Mouse (Mus musculus): ENCODE data around the gene Uqcc3.
"Not testable (repeated sequence)": the region's sequence is repeated elsewhere in the genome, so short reads cannot be mapped to it uniquely, and the experiment has no call there.

Gene Uqcc3

DNA sequence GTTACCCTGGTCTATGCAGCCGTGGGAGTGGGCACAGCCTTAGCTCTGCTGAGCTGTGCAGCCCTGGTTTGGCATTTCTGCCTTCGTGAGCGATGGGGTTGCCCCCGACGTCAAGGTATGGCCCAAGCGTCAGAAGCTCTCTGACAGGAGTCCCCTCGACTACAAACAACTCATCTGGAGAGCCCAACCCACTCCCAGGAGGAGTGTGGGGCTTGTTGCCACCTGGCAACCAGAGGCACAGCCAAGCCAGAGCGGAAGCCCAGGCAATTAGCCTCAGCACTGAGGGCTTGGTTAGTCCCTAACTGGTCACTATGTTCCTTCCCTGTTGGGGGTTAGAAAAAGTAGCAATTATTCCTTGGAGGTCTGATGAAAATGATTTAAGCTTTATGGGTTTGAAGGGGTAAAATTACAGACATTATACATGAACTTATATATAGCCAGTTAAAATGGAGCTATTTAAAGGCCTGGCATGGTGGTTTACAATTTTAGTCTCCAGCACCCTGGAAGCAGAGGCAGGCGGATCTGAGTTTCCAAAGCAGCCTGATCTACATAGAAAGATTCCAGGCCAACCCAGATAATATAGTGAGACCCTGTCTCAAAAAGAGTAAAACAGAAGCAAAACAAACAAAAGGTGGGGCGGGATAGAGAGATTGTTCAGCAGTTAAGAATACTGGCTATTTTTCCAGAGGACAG is 28.3 kb downstream of the Uqcc3 start:
- ATAC-seq (ENCODE audit: insufficient number of reproducible peaks, low FRiP score, low TSS enrichment): no peak

DNA sequence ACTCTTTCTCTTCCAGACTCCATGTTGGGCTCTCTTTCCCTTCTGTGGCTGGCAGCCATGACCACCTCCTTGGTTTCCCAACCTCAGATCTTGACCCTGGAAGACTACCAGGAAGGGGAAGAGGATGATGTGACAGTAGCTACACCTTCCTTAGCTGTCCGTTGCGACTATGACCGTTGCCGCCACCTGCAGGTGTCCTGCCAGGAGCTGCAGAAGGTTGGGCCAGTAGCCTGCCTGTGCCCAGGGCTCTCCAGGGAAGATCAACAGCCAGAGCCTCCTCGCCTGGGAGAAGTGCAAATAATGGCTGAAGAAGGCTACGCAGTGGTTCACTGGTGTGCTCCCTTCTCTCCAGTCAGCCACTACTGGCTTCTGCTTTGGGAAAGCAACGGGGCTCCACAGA is 29.1 kb downstream of the Uqcc3 start:
- ATAC-seq (ENCODE audit: insufficient number of reproducible peaks, low FRiP score, low TSS enrichment): no peak

DNA sequence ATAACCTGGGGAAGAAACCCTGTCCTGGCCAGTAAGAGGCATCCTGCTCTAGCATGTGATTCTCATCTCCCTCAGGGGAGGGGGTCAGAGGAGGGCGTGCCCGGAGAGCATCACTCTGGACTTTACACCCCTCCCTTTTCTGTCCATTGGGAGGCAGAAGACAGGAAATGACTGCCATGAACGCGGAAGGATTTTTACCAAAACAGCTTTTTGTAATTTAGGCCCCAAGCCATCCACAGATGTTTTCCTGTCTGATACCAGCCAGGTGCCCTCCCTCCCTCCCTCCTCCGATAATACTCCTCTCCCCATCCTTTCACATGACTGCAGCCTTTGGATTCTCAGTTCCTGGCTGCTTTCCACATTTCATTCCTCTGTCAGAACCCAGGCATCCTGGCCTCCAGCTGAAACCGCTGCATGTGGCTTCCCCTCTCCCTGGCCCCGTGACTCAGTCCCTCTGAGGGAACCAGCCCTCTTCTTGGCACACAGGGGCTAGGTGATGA is 30.3 kb downstream of the Uqcc3 start, which contains the start of gene Lrrn4cl:
Gene Lrrn4cl, plus strand, starts transcription at position 367 of the 500 bp plus-strand sequence.
- ATAC-seq (ENCODE audit: insufficient number of reproducible peaks, low FRiP score, low TSS enrichment): no peak

DNA sequence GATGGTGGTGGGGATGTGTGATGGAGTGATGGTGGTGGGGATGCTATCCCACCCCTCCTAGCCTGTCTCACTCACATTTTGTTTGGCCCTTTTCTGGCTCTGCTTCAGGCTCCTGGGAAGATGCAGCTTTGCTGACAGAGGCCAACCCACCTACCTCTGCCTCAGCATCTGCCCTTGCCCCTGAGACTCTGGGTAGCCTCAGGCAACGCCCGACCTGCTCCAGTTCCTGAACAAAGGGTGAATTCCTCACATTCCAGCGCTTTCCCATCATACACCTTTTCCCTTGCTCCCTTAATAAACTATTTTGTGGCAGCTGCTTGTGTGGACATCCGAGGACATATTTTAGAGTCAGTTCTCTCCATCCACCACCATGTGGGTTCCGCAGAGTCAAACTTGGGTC is 32.4 kb downstream of the Uqcc3 start:
- no peak for ATAC-seq (ENCODE audit: insufficient number of reproducible peaks, low FRiP score, low TSS enrichment)

DNA sequence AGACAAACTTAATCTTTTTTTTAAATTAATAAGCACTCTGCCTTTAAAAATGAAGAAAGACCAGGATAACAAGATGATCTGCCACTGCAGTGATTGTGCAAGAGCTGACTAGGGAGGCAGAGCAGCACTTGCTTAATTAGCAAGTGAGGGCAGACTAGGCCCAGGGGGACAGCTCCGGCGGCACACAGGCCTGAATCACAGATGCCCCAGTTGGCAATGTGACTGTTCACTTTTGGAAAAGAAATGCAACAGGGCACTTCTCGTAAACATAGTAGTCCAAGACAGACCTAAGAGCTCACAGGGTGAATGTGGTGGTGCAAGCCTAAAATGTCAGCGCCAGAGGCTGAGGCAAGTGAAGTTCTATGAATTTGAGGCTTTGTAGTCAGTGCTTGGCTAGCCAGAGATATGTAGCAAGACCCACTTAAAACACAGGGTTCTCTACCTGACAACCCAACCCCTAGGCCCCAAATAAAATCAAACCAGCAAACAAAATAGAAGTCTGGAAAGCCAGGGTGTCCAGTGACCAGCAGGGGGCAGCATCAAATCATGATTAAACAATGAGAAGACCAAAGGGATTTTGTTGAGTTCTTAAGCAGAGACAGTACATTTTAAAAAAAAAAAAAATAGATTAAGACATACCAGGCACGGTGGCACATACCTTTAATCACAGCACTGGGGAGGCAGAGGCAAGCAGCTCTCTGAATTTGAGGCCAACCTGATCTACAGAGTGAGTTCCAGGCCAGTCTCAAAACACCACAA is 36.2 kb downstream of the Uqcc3 start:
- no peak for ATAC-seq (ENCODE audit: insufficient number of reproducible peaks, low FRiP score, low TSS enrichment)

DNA sequence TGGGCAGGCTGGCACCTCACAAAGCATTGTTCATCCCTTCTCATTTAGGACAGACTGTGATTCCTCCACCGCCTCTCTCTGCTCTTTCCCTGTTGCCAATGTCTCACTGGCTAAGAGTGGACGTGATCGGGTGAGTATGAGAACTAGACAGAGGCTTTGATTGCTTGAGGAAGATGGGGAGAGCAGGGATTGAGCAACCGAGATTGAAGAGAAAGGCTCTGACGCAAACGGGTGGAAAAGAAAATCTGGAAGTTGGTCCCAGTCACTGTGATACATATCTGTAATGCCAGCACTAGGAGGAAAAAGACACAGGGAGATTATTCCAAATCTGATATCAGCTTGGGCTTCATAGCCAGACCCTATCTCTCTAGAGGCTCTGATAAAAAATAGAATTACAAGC is 37.8 kb downstream of the Uqcc3 start:
- no peak for ATAC-seq (ENCODE audit: insufficient number of reproducible peaks, low FRiP score, low TSS enrichment)

DNA sequence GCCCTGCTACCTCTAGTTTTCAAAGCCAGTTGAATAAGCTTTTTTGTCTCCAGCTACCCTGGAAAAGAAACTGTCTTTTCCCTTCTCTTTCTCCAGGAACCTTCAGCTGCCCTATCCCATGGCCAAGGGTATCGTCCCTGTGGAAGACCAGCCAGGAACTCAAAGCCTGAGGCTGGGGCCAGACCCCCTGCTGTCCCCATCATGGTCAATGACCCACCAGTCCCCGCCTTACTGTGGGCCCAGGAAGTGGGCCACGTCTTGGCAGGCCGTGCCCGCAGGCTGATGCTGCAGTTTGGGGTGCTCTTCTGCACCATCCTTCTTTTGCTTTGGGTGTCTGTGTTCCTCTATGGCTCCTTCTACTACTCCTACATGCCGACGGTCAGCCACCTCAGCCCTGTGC is 39.7 kb downstream of the Uqcc3 start:
- no peak for ATAC-seq (ENCODE audit: insufficient number of reproducible peaks, low FRiP score, low TSS enrichment)

DNA sequence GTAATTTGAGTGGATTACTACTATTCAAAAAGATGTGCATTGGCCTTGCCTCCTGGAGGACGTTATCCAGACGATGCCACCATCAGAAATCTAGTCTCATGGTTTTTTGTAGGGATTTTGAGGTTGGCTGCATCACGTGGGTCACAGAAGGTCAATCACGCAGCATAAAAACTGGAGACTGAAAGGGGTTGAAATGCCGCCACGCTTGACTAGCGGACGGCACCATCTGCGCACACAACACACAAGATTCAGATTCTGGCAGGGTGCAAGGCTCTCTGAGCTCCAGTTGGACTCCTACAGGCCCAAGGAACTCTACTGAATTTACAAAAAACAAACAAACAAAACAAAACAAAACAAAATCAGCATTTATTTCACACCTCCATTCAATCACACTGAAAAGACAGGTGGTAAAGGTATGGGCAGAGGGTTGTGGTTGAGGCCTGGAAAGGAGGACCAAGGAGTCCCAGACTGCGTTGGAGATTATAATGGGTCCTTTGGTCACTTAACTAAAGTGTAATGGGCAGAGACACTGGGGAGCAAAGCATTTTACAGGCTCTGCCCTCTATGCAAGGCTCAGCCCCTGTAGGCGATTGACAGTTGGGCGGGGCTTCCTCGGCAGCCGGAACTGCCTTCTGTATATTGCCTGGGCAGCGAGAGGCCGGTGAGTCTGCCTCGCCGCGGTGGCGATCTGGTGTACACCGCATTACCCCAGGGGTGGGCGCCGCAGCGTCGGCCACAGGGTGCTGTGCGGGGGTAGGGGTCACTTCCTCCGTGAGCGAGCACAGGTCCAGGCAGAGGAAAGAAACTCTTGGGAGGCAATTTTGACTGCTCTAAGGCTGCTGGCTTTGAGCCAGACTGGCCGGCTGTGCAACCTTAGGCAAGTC is 40.6 kb downstream of the Uqcc3 start:
- ATAC-seq (ENCODE audit: insufficient number of reproducible peaks, low FRiP score, low TSS enrichment): peak; percentile 71

DNA sequence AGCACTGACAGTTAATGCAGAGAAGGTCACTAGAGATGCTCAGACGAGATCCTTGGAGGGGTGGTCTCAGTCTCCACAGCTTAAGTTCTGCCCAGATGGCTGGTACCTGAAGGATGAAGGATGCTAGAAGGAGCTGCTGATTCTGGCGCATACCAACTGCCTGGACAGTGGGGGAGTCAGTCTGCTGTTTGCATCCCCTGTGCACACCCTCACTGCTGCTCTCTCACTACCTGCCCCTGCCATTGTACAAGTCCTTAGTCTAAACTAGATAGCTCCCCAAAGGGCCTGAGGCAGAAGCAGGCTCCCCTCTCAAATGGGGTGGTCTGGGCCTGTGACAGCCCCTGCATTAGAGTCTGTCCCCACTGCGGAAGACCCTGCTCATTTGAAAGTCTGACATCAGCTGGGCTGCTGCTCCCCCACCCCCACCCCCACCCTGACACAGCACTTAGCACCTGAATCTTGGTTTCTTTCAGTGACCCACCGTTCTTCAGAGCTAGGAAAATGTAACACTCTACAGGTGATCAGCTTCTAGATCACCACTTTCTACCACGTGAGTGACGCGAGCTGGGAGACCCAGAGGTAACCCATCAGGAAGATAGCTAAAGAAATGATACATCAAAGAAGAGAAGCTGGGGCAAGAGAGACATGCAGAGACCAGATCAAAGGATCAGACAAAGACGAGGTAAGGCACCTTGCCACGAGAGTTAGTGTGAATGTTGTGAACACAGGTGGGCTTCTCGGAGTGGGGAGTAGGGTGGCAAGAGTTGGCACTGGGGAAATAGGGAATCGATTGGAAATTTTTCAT is 41.4 kb downstream of the Uqcc3 start, which contains the start of gene Gng3:
Gene Gng3, minus strand, starts transcription at position 92 of the 805 bp plus-strand sequence.
- ATAC-seq (ENCODE audit: insufficient number of reproducible peaks, low FRiP score, low TSS enrichment): peak; percentile 80

DNA sequence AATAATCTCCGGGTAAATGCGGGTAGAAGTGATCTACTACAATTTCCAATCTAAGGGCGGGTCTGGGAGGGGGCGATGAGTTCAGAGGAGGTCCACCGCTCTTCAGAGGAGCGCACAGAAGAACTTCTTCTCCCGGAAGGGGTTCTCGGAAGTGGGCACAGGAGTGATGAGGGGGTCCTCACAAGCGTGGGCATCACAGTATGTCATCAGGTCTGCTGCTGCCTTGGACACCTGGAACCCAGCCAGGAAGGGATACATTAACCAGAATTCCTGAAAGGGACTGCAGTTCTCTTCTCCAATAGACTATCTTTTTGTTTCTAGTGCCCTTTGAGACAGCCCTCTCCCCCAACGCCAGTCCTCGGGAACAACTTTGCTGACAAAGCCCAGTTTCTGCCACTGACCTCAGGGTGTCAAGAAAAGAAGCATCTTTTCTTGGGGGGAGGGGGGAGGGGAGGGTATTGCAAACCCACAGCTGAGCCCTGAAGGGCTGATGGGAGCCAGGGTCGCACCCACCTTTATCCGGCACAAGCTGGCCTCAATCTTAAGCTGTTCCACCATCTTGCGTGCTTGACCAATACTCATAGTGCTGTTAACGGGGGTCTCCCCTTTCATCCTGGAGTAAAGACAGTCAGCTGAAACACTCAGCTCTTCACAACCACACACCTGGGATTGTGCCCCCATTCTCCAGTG is 42.5 kb downstream of the Uqcc3 start:
- no peak for ATAC-seq (ENCODE audit: insufficient number of reproducible peaks, low FRiP score, low TSS enrichment)

DNA sequence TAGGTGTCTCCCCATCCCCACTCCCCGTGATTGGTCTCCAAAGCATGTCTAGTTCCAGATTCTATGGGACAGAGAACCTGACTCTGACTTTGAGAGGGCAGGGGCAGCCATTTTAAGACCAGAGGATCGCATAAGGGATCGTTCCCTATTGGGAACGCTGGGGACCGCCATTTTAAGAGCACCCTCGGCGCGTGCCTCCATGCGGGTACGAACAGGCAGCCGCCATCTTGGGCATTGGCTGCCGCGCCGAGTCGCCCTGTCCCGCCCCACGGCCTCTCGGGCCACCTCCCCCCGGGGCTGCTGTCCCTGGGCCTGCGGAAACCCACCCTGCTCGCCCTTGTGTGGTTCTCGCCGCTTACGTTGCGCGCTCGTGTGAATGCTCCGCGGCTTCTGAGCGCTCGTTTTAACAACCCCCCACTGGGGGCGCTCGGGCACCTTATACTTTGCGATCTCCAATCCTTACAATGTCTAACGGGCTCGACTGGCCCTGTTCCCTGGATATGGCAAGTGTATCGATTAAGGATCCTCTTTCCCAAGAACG is 43.4 kb downstream of the Uqcc3 start, which contains the start of gene Bscl2:
Gene Bscl2, plus strand, starts transcription at position 217 of the 541 bp plus-strand sequence.
- peak; percentile 60 for ATAC-seq (ENCODE audit: insufficient number of reproducible peaks, low FRiP score, low TSS enrichment)

DNA sequence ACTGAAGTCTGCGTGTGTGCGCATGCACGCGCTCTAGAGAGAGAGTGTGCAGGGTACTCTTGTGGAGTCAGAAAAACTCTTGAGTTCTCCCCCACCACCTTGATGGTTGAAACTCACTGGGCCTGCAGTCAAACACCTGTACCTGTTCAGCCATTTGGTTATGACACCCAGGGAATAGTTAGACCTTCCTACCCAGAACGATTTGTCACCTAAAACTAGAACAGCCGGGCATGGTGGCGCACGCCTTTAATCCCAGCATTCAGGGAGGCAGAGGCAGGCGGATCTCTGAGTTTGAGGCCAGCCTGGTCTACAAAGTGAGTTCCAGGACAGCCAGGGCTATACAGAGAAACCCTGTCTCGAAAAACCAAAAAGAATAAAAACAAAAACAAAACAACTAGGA is 44.4 kb downstream of the Uqcc3 start:
- ATAC-seq (ENCODE audit: insufficient number of reproducible peaks, low FRiP score, low TSS enrichment): not testable (repeated sequence)

DNA sequence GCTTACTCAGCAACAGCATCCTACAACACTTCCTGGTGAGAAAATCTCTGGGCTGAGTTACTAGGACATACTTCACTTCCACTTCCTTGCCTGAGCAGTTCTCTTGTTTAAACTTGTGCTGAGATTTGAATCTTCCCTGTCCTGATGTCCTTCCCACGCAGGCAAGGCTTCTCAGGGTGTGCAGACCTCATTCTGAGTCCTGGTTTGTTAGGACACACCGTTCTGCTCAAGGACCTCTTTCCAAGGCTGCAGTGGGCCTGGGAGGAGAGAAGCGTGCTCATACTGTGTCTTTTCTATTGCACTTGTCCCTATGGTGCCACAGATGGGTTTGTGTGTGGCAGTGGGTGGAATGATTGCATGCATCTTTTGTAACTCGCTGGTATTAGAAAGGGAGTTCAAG is 47.8 kb downstream of the Uqcc3 start:
- ATAC-seq (ENCODE audit: insufficient number of reproducible peaks, low FRiP score, low TSS enrichment): no peak

DNA sequence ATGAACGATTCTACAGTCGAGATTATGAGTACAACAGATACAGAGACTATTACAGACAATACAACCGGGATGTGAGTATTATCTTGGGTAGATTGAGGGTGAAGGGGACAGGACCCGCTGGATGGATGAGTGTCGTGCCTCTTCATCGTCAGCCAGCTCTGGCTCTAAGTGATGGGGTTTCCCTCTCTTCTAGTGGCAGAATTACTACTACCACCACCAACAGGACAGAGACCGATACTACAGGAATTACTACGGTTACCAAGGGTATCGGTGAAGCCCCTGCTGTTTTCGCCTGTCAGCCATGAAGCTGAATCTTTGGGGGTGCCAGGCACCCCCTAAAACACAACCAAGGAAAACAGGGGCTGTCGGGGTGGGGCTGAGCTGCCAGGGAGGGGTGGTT is 49.5 kb downstream of the Uqcc3 start:
- no peak for ATAC-seq (ENCODE audit: insufficient number of reproducible peaks, low FRiP score, low TSS enrichment)

DNA sequence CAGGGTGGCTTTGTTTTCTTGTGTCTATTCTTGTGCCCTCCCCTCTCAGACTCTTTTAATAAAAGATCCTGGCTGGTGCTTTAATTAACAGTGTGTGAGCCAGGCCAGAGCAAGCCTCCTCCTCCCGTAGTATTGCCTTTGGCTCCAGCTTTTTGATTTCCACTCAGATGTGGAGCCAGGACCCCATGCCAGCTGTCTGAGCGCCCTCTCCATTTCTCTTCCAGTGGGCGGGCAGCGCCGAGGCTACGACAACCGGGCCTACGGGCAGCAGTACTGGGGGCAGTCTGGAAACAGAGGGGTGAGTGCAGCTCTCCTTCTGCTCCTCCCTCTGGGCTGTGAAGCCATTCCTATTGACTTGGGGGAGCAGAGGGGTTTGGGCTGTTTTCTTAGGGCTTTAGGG is 50.1 kb downstream of the Uqcc3 start:
- ATAC-seq (ENCODE audit: insufficient number of reproducible peaks, low FRiP score, low TSS enrichment): no peak

All from cerebellum, adult (tissue).